Mouse (Mus musculus) heart, embryonic 14.5 days (tissue): ENCODE data around the gene Tollip. TPM values are rescaled to one million over a fixed set of nuclear protein-coding genes. Genes with fewer than 3 reads are reported as not detected.

Source experiments
- ATAC-seq: fragments of 200-750 bp; cut with Nextera tagmentation; 2 replicates; pipeline ENCODE4 v1.8.0; 2017; ENCODE audit warnings: low read depth, moderate TSS enrichment; ENCODE audit not compliant: insufficient number of reproducible peaks, insufficient read depth, low FRiP score
- H3K27ac ChIP-seq, 2 experiments: fragments of 200-500 bp in 1 of 2; fragments of 300-500 bp in 1 of 2; sonication (generic) in 1 of 2; replicated peaks in 1 of 2; 2 replicates each; pipeline ENCODE4 v1.5.1; 2012 to 2014; ENCODE audit warnings: low read depth in 2 of 2, low read length in 2 of 2, control low read depth in 1 of 2, mild to moderate bottlenecking in 1 of 2, mixed read lengths in 1 of 2; ENCODE audit not compliant: control insufficient read depth in 1 of 2, insufficient read depth in 1 of 2
- H3K27me3 ChIP-seq: fragments of 300-500 bp; sonication (generic); 2 replicates; pipeline ENCODE4 v1.6.1; 2014; ENCODE audit warnings: mild to moderate bottlenecking, low read length, control low read depth; ENCODE audit not compliant: control insufficient read depth, insufficient read depth
- H3K36me3 ChIP-seq: fragments of 300-500 bp; sonication (generic); 2 replicates; pipeline ENCODE4 v1.6.1; 2014; ENCODE audit warnings: mild to moderate bottlenecking, control low read depth, low read length, mixed read lengths; ENCODE audit not compliant: control insufficient read depth, insufficient read depth
- H3K4me1 ChIP-seq, 2 experiments: fragments of 200-500 bp in 1 of 2; fragments of 300-500 bp in 1 of 2; sonication (generic) in 1 of 2; 2 replicates each; pipeline ENCODE4 v1.6.1; 2012 to 2014; ENCODE audit warnings: low read length in 2 of 2, control low read depth in 1 of 2, mixed read lengths in 1 of 2; ENCODE audit not compliant: control insufficient read depth in 2 of 2, insufficient read depth in 2 of 2
- H3K4me2 ChIP-seq: fragments of 300-500 bp; sonication (generic); 2 replicates; pipeline ENCODE4 v1.6.1; 2014; ENCODE audit warnings: mild to moderate bottlenecking, low read length
- H3K4me3 ChIP-seq, 2 experiments: fragments of 200-500 bp in 1 of 2; fragments of 300-500 bp in 1 of 2; sonication (generic) in 1 of 2; 2 replicates each; pipeline ENCODE4 v1.5.1; 2012 to 2014; ENCODE audit warnings: low read length in 2 of 2, mild to moderate bottlenecking in 2 of 2, control low read depth in 1 of 2, low read depth in 1 of 2, moderate library complexity in 1 of 2; ENCODE audit not compliant: control insufficient read depth in 1 of 2, insufficient read depth in 1 of 2
- H3K9ac ChIP-seq: fragments of 300-500 bp; sonication (generic); 2 replicates; pipeline ENCODE4 v1.6.1; 2014; ENCODE audit warnings: mild to moderate bottlenecking, low read length
- H3K9me3 ChIP-seq: fragments of 300-500 bp; sonication (generic); 2 replicates; pipeline ENCODE4 v1.6.1; 2016; ENCODE audit warnings: low read length, control low read depth; ENCODE audit not compliant: control insufficient read depth
- WGBS: fragments of 180-500 bp; shearing (Covaris S2); extraction: QIAGEN DNeasy Blood & Tissue Kit; methylation state at CpG from one replicate; pipeline ENCODE4 v1.1.7; 2014; 5-methylcytosine and 5-hydroxymethylcytosine counted together
- polyA plus RNA-seq: library from polyadenylated mRNA; unstranded; fragments of >200 nt; fragmentation: Nextera tagmentation; extraction: Ambion mirVana; gene quantifications from 2 replicates; pipeline ENCODE4 v1.2.1, GENCODE M21; 2014

Gene Tollip
- polyA plus RNA-seq, 1 experiment from 2014 or later: 41.7 TPM

GRCm38 (mm10) chr7:141948906-141949798, 30.8 kb upstream of the Tollip start, which contains the start of gene Brsk2:
Brsk2 (plus strand) TSS chr7:141949751.
- Histone ChIP-seq H3K27ac (no peak within 1 kb of the TSS), H3K4me3 (peak within 1 kb of the TSS; percentile 35 to 48)
- ATAC-seq: peak; percentile 86

DNA sequence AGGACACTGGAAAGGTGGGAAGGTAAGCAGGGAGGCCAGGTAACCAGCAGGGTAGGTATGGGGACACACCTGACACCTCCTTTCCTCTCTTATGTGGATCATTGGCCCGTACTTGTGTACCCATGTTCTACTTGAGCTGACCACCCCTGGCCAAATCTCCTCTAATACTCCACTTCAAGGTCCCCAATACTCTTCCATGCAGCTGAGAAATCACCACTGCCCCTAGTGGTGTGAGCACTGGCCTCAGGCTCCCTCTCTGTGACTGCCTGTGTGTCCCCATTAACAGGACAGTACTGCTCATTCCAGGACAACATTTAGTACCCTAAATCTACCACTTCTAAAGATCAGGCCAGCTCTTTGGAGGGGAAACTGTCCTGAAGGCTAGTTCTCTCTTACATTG, 29.7 kb upstream of the Tollip start:
- Histone ChIP-seq H3K4me1 (peaks cover 3 to 12% of the 10 kb centered on the region in 2 experiments; a peak in 3 of 4 replicates), H3K4me3 (no peak overlapping the region), H3K9ac (no peak overlapping the region), H3K27ac (no peak overlapping the region), H3K4me2 (no peak overlapping the region), H3K9me3 (0 out of 2 replicates have a peak, but pooled peaks cover 3% of the 10 kb centered on the region), H3K27me3 (peaks cover 85% of the 10 kb centered on the region), H3K36me3 (no peaks in the 10 kb centered on the region)
- 50% methylated on average over 1 of the region's 1 CpGs for WGBS
- ATAC-seq: no peak

More at GRCm38 (mm10) chr7:141948906-141949798, 30.8 kb upstream of the Tollip start, which contains the start of gene Brsk2:
- Histone ChIP-seq H3K9me3 (0 out of 2 replicates have a peak, but pooled peaks cover 3% of the 10 kb centered on the region), H3K4me1 (peaks cover 3 to 12% of the 10 kb centered on the region in 2 experiments; a peak in 3 of 4 replicates), H3K4me2 (peak within 1 kb of the TSS; percentile 91), H3K27me3 (peaks cover 92% of the 10 kb centered on the region), H3K36me3 (no peaks in the 10 kb centered on the region), H3K9ac (peak within 1 kb of the TSS; percentile 50)
- WGBS: 2% methylated on average over 55 of the region's 55 CpGs

DNA sequence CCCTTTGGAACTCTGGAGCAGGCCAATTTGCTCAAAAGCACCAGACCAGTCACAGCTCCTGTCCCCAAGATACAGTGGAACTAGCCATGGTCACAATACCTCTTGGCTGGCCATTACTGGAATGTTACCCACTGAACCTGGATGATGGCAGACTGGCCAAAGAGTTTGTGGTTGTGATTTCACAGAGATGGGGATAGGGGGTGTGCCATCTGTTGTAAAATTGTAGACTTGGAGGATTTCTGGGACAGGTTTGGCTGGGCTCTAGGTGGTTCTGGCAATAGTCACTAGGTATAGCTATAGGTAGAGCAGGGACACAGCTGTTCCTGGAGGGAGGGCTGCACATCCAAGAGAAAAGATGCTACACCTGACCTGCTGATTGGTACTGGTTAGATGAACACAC, 29.2 kb upstream of the Tollip start:
- no peak for ATAC-seq
- H3K4me3 ChIP-seq: no peak overlapping the region
- no peak overlapping the region for H3K27ac ChIP-seq
- H3K27me3 ChIP-seq: peaks cover 80% of the 10 kb centered on the region
- H3K4me2 ChIP-seq: no peak overlapping the region
- no peaks in the 10 kb centered on the region for H3K36me3 ChIP-seq
- H3K4me1 ChIP-seq: peaks cover 3 to 12% of the 10 kb centered on the region in 2 experiments; a peak in 3 of 4 replicates
- H3K9me3 ChIP-seq: 0 out of 2 replicates have a peak, but pooled peaks cover 2% of the 10 kb centered on the region
- H3K9ac ChIP-seq: no peak overlapping the region

GRCm38 (mm10) chr7:141945927-141946326, 27.6 kb upstream of the Tollip start:
- peaks cover 3 to 12% of the 10 kb centered on the region in 2 experiments; a peak in 3 of 4 replicates for H3K4me1 ChIP-seq
- no peaks in the 10 kb centered on the region for H3K36me3 ChIP-seq
- peaks cover 64% of the 10 kb centered on the region for H3K27me3 ChIP-seq
- H3K4me3 ChIP-seq: no peak overlapping the region
- H3K9me3 ChIP-seq: no peaks in the 10 kb centered on the region
- no peak for ATAC-seq
- no peak overlapping the region for H3K9ac ChIP-seq
- H3K4me2 ChIP-seq: no peak overlapping the region
- no peak overlapping the region for H3K27ac ChIP-seq
- WGBS: 35% methylated on average over 7 of the region's 7 CpGs

- Histone ChIP-seq H3K27ac (no peak overlapping the region), H3K36me3 (no peaks in the 10 kb centered on the region), H3K27me3 (peaks cover 49% of the 10 kb centered on the region), H3K4me1 (no peaks in the 10 kb centered on the region), H3K4me3 (no peak overlapping the region), H3K9me3 (no peaks in the 10 kb centered on the region), H3K9ac (no peak overlapping the region), H3K4me2 (no peak overlapping the region)
- 61% methylated on average over 5 of the region's 5 CpGs for WGBS
- no peak for ATAC-seq
Observed at GRCm38 (mm10) chr7:141943444-141943843, 25.1 kb upstream of the Tollip start.

GRCm38 (mm10) chr7:141934951-141935350, 16.6 kb upstream of the Tollip start:
- WGBS: 92% methylated on average over 6 of the region's 6 CpGs
- Histone ChIP-seq H3K27ac (no peak overlapping the region), H3K4me2 (no peak overlapping the region), H3K4me1 (no peaks in the 10 kb centered on the region), H3K4me3 (no peak overlapping the region), H3K36me3 (no peaks in the 10 kb centered on the region), H3K9me3 (no peaks in the 10 kb centered on the region), H3K9ac (no peak overlapping the region), H3K27me3 (peaks cover 8% of the 10 kb centered on the region; the same call in 1 of the 2 replicates)
- ATAC-seq: no peak

GRCm38 (mm10) chr7:141934128-141934898, 16.0 kb upstream of the Tollip start:
- WGBS: 66% methylated on average over 7 of the region's 7 CpGs
- Histone ChIP-seq H3K27ac (no peak overlapping the region), H3K36me3 (no peaks in the 10 kb centered on the region), H3K27me3 (peaks cover 4% of the 10 kb centered on the region; the same call in 1 of the 2 replicates), H3K4me1 (no peaks in the 10 kb centered on the region), H3K9me3 (no peaks in the 10 kb centered on the region), H3K4me3 (no peak overlapping the region), H3K4me2 (no peak overlapping the region), H3K9ac (no peak overlapping the region)
- no peak for ATAC-seq
